Mouse (Mus musculus): Measurements from ENCODE around the gene 1700001P01Rik.

DNA sequence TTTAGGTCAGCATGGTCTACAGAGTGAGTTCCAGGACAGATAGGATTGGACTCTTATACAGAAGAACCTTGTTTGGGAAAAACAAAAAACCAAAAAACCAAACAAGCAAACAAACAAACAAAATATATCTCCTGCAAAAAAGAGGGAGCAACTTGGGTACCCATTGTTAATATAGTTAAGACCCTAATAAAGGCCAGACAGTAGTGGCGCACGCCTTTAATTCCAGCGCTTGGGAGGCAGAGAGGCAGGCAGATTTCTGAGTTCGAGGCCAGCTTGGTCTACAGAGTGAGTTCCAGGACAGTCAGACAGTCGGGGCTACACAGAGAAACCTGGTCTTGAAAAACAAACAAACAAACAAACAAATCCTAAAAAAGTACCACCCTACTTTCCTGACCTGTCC is 14.0 kb upstream of the 1700001P01Rik start:
- TF ChIP-seq CTCF (IDR thresholded peaks at IDR 0.05; ENCODE audit: extremely low read depth, insufficient read length, insufficient replicate concordance, low read depth, low read length) (no peak), POLR2A (IDR thresholded peaks at IDR 0.05; ENCODE audit: low read depth, low read length) (no peak)

Data from small intestine, adult 2 months (tissue).